Mouse (Mus musculus) ES-Bruce4 (cell line): ENCODE results near the gene Stard9.

Experiments used
- CTCF ChIP-seq: IDR thresholded peaks from one replicate; pipeline ENCODE4 v1.8.1; 2011; ENCODE audit warnings: low read depth, low read length
- EP300 ChIP-seq: IDR thresholded peaks from 2 replicates; pipeline ENCODE4 v1.6.1; 2011; ENCODE audit warnings: low read depth, low read length; ENCODE audit not compliant: insufficient read depth
- POLR2A ChIP-seq: IDR thresholded peaks from one replicate; pipeline ENCODE4 v1.8.1; 2011; ENCODE audit warnings: low read length; ENCODE audit not compliant: insufficient read depth

DNA sequence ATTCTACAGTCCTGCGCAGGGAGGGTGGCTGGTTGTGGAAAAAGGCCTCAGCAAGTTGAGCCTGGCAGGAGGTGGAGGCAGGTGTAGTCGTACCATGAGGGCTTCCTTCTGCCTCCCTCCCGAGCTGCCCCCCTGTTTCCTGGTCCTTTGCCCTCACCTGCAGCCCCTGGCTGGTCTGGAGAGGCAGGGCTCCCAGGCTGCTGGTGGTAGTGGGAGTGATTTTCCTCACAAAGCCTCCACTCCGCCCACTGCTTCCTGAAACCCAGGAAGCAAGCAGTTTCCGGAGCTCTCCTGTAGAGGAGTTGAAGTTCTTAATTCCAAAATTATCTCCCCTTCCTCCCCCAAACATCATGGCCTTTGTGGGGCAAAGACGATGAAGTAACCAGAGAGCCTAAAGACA is 95.3 kb downstream of the Stard9 start:
- TF ChIP-seq CTCF (no peak), EP300 (no peak), POLR2A (no peak)
